Mouse (Mus musculus) CH12.LX (cell line): ENCODE data around the gene Moap1.

ENCODE experiments used
- HCFC1 ChIP-seq: IDR thresholded peaks from 2 replicates; pipeline ENCODE4 v1.6.1; 2012; ENCODE audit warnings: low read depth, mild to moderate bottlenecking, inconsistent platforms, low read length, improper control_type of control experiment
- MEF2A ChIP-seq: IDR thresholded peaks from 2 replicates; pipeline ENCODE4 v1.6.1; 2014; ENCODE audit warnings: low read depth, mild to moderate bottlenecking, inconsistent platforms, low read length, improper control_type of control experiment, borderline replicate concordance

DNA sequence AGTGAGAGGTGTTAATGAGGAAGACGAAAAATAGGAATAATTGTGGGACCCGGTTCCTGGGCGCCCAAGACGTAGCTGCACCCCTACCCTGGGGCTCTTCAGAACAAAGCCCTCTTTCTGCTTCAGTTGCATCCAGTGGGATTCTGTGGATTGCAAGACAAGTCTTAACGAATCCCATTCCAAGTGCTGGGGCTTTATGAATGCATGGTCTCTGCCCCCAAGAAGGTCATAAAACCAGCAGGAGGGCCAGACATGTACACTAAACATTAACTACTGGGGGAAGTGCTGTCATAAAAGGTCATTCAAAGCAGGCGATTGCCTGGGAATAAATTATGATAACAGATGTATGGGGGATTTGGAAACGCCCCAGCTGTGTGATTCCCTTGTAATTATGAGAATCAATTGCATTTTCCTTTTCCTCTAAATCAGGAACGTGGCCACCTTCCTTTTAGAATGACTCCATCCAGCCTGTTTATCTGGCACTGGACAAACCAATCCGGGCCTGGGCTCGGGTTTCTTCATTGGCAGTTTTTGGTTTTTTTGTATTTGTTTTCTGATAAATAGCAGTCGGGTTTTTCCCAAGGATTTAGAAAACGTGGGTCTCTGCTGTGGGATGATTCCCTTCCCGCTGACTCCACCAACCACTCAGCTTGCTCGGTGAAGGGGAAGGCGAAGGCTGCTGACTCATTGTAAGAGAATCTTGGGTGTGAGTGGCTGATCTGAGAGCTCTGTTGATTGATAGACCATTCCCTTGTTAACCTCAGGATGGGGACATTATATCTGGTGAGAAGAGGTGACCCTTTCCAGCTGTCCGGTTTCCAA lies 12.5 kb downstream of the Moap1 start:
- TF ChIP-seq MEF2A (no peak), HCFC1 (no peak)
